Mouse (Mus musculus): ENCODE measurements around the gene Ide. TPM values are rescaled to one million over a fixed set of nuclear protein-coding genes. Genes with fewer than 3 reads are reported as not detected.

Ide gene
- polyA plus RNA-seq, 1 experiment: 24.0 TPM

DNA sequence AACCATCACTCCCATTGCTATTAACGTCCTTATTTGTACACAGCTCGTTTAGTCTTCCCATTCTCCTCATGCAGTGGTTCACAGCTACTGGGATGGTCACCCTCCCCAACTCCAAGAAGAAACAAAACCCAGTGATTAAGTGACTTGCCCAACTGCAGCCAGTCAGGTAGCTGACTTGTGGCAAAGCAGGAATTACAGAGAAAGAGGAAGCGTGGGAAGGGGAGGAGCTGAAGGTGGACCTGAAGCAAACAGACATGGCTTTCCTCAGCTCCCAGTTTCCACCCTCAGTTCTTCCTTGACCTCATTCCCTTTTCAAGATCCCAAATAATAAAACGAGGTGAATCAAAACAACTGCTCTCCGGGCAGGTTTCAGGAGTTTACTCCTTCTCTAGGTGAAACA, 2.8 kb upstream of the Ide start:
- H3K36me3 ChIP-seq (ENCODE audit: control insufficient read depth, insufficient read depth, low read length): no peaks in the 10 kb centered on the region
- H3K27ac ChIP-seq (ENCODE audit: insufficient read depth, low read depth, low read length): no peak overlapping the region
- no peak for TF ChIP-seq POLR2A (IDR thresholded peaks at IDR 0.05; ENCODE audit: low read depth, low read length)
- TF ChIP-seq CTCF (conservative IDR thresholded peaks at IDR 0.05; ENCODE audit: insufficient read depth, insufficient read length, low read depth, low read length): no peak
- H3K27me3 ChIP-seq (replicated peaks; ENCODE audit: control insufficient read depth, insufficient read depth, low read length): no peaks in the 10 kb centered on the region
- DNase-seq: no peak
- no peak overlapping the region for H3K4me3 ChIP-seq (ENCODE audit: insufficient read depth, low read depth, low read length)
- WGBS: 69% methylated on average over 5 of the region's 5 CpGs
- no peaks in the 10 kb centered on the region for H3K4me1 ChIP-seq (ENCODE audit: control insufficient read depth, insufficient read depth, low read length)

DNA sequence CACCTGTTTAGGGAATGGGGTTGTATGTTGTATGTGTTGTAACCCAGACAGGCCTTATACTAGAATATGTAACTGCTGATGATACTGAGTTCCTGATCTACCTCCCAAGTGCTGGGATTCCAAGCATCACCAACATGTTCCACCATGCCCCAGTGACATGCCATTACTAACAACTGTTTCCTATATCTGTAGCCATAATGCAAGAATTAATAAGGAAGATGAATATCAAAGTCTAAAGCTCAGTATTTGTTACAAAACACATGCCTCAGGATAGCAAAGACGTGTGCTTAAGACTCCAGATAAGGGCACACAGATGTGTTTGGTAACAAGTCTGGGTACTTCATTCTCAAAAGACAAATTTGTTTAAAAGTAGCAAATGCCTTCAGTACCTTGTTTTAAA, 2.3 kb downstream of the Ide start:
- H3K36me3 ChIP-seq (ENCODE audit: control insufficient read depth, insufficient read depth, low read length): no peaks in the 10 kb centered on the region
- no peaks in the 10 kb centered on the region for H3K4me1 ChIP-seq (ENCODE audit: control insufficient read depth, insufficient read depth, low read length)
- no peak overlapping the region for H3K4me3 ChIP-seq (ENCODE audit: insufficient read depth, low read depth, low read length)
- TF ChIP-seq POLR2A (IDR thresholded peaks at IDR 0.05; ENCODE audit: low read depth, low read length): no peak
- TF ChIP-seq CTCF (conservative IDR thresholded peaks at IDR 0.05; ENCODE audit: insufficient read depth, insufficient read length, low read depth, low read length): no peak
- H3K27ac ChIP-seq (ENCODE audit: insufficient read depth, low read depth, low read length): no peak overlapping the region
- no peak for DNase-seq
- H3K27me3 ChIP-seq (replicated peaks; ENCODE audit: control insufficient read depth, insufficient read depth, low read length): no peaks in the 10 kb centered on the region
- WGBS: 80% methylated on average over 1 of the region's 1 CpGs

DNA sequence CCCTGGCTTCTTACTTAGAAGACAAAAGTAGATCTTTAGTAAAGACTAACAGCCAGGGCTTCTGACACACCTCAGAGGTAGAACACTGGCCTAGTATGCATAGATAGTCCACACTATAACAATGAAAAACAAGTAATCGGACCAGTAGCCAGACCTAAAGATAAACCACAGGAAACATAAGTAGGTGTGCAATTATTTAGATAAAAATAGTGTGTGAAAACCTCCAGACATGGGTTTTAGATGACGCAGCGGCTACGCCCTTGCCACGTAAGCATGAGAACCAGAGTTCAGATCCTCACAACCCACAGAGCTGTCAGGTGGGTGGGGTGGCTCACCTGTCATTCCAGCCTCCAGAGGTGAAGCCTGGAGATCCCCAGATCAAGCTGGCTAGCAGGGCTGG, 4.3 kb downstream of the Ide start:
- TF ChIP-seq POLR2A (IDR thresholded peaks at IDR 0.05; ENCODE audit: low read depth, low read length) (no peak), CTCF (conservative IDR thresholded peaks at IDR 0.05; ENCODE audit: insufficient read depth, insufficient read length, low read depth, low read length) (no peak)
- no peak overlapping the region for H3K27ac ChIP-seq (ENCODE audit: insufficient read depth, low read depth, low read length)
- WGBS: 94% methylated on average over 5 of the region's 5 CpGs
- no peak for DNase-seq
- H3K36me3 ChIP-seq (ENCODE audit: control insufficient read depth, insufficient read depth, low read length): peaks cover under 1% of the 10 kb centered on the region; the same call in 1 of the 2 replicates
- H3K27me3 ChIP-seq (replicated peaks; ENCODE audit: control insufficient read depth, insufficient read depth, low read length): no peaks in the 10 kb centered on the region
- no peaks in the 10 kb centered on the region for H3K4me1 ChIP-seq (ENCODE audit: control insufficient read depth, insufficient read depth, low read length)
- no peak overlapping the region for H3K4me3 ChIP-seq (ENCODE audit: insufficient read depth, low read depth, low read length)

DNA sequence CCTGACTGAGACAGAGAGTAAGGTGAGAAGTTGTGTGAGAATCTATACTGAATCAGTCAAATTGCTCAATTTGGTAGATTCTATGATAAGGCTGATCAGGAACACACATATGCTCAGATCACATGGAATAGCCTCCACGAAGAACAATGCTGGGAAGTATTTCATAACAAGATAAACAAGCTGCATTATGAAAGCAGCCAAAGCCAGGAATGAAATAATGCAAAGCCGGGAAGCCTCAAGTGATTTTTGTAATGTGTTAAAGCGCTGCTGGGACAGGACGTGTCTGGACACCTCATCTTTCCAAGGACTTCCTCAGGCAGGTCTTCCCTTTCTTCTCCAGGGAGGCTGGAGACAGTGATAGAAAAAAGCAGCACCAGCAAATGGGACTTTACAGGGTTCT, 4.9 kb downstream of the Ide start:
- H3K27me3 ChIP-seq (replicated peaks; ENCODE audit: control insufficient read depth, insufficient read depth, low read length): no peaks in the 10 kb centered on the region
- no peak for DNase-seq
- H3K4me1 ChIP-seq (ENCODE audit: control insufficient read depth, insufficient read depth, low read length): no peaks in the 10 kb centered on the region
- peaks cover 5% of the 10 kb centered on the region for H3K36me3 ChIP-seq (ENCODE audit: control insufficient read depth, insufficient read depth, low read length)
- no peak for TF ChIP-seq CTCF (conservative IDR thresholded peaks at IDR 0.05; ENCODE audit: insufficient read depth, insufficient read length, low read depth, low read length)
- TF ChIP-seq POLR2A (IDR thresholded peaks at IDR 0.05; ENCODE audit: low read depth, low read length): no peak
- H3K27ac ChIP-seq (ENCODE audit: insufficient read depth, low read depth, low read length): no peak overlapping the region
- WGBS: 86% methylated on average over 4 of the region's 4 CpGs
- H3K4me3 ChIP-seq (ENCODE audit: insufficient read depth, low read depth, low read length): no peak overlapping the region

DNA sequence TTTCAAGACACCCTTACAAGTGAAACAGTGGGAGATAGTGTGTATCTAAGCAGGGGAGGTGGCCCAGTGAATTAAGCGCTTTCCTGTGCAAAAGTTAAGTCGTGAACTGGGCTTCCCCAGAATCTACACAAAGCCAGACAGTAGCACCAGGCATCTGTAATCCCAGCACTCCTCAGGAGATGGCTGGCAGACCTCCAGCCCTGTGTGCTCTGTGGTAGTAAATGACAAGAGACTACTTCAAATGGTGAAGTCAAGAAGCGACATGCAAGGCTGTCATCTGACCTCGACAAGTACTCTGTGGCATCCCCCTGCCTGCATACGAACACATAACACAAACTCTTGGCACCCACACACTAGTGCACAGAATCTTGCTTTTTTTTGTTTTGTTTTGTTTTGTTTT, 10.4 kb downstream of the Ide start:
- Histone ChIP-seq H3K4me1 (ENCODE audit: control insufficient read depth, insufficient read depth, low read length) (no peaks in the 10 kb centered on the region), H3K27ac (ENCODE audit: insufficient read depth, low read depth, low read length) (no peak overlapping the region), H3K4me3 (ENCODE audit: insufficient read depth, low read depth, low read length) (no peak overlapping the region), H3K36me3 (ENCODE audit: control insufficient read depth, insufficient read depth, low read length) (peaks cover 10% of the 10 kb centered on the region), H3K27me3 (replicated peaks; ENCODE audit: control insufficient read depth, insufficient read depth, low read length) (no peaks in the 10 kb centered on the region)
- no peak for DNase-seq
- 84% methylated on average over 5 of the region's 5 CpGs for WGBS
- no peak for TF ChIP-seq POLR2A (IDR thresholded peaks at IDR 0.05; ENCODE audit: low read depth, low read length)
- no peak for TF ChIP-seq CTCF (conservative IDR thresholded peaks at IDR 0.05; ENCODE audit: insufficient read depth, insufficient read length, low read depth, low read length)

DNA sequence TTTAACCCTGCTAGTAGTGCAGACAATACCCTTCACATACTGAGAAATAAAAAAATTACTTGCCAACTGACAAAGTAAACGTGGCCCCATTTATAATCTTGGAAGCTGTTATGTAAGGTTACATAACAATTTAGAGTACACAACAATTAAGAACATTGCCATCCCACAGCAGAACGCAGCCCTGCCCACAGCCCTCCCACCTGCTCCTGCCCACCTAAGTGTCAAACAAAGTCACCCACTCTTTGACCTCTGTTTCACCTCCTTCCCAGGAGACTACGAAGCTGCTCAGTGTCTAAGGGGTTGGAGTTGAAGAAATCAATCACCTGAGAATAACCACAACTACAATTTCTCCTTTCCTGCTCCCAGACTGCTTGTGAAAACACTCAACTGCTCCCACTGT, 14.1 kb downstream of the Ide start:
- H3K36me3 ChIP-seq (ENCODE audit: control insufficient read depth, insufficient read depth, low read length): peaks cover 10% of the 10 kb centered on the region
- H3K4me1 ChIP-seq (ENCODE audit: control insufficient read depth, insufficient read depth, low read length): no peaks in the 10 kb centered on the region
- WGBS: 51% methylated on average over 3 of the region's 3 CpGs
- H3K27me3 ChIP-seq (replicated peaks; ENCODE audit: control insufficient read depth, insufficient read depth, low read length): no peaks in the 10 kb centered on the region
- no peak overlapping the region for H3K4me3 ChIP-seq (ENCODE audit: insufficient read depth, low read depth, low read length)
- H3K27ac ChIP-seq (ENCODE audit: insufficient read depth, low read depth, low read length): no peak overlapping the region
- TF ChIP-seq CTCF (conservative IDR thresholded peaks at IDR 0.05; ENCODE audit: insufficient read depth, insufficient read length, low read depth, low read length) (no peak), POLR2A (IDR thresholded peaks at IDR 0.05; ENCODE audit: low read depth, low read length) (no peak)
- DNase-seq: no peak

DNA sequence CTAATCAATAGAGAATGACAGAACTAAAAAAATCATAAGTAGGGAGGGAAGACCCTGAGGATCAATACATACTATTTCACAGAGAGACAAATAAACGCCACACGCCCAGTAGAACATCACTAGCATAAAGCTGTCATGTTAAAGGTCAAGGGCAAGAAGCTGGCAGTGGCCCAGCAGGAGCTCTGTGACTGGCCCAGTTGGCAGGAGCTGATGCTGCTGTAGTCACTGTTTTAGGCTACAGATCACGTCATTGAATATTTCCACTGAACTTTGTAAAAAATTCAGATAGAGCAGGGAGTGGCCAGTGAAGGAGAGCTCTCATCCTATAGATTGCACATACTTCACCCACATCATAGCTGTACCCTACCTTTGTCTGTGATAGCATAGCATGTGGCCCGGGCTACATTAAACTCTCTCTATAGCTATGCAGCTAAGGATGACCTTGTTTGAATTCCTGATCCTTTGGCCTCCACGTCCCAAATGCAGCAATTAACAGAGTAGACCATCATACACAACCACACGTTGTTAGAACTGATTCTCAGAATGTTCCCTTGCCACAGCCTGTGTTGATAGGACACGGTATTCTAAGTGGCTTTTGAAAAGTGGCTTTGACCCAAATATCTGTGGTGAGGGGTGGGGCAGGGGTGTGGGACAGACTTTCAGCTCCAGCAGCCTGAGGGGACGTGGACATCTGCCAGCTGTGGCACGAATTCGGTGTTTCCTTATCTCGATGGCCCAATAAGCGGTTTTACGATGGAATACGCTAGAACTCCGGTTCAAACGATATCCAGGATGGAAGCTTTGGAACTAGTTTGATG, 16.6 kb downstream of the Ide start:
- Histone ChIP-seq H3K27me3 (replicated peaks; ENCODE audit: control insufficient read depth, insufficient read depth, low read length) (no peaks in the 10 kb centered on the region), H3K4me1 (ENCODE audit: control insufficient read depth, insufficient read depth, low read length) (no peaks in the 10 kb centered on the region), H3K4me3 (ENCODE audit: insufficient read depth, low read depth, low read length) (no peak overlapping the region), H3K36me3 (ENCODE audit: control insufficient read depth, insufficient read depth, low read length) (peaks cover 5% of the 10 kb centered on the region), H3K27ac (ENCODE audit: insufficient read depth, low read depth, low read length) (no peak overlapping the region)
- TF ChIP-seq CTCF (conservative IDR thresholded peaks at IDR 0.05; ENCODE audit: insufficient read depth, insufficient read length, low read depth, low read length) (no peak), POLR2A (IDR thresholded peaks at IDR 0.05; ENCODE audit: low read depth, low read length) (no peak)
- WGBS: 85% methylated on average over 16 of the region's 16 CpGs
- peak; percentile 13 for DNase-seq
